Mouse (Mus musculus): ENCODE data around the gene Hip1.
A peak's percentile ranks its signal among the peaks of the same experiment; 100 is the strongest.
"Not testable (repeated sequence)": the region's sequence is repeated elsewhere in the genome, so short reads cannot be mapped to it uniquely, and the experiment has no call there.

Hip1 gene

GRCm38 (mm10) chr5:135488881-135489694 lies 55.8 kb downstream of the Hip1 start:
- peak; percentile 62 to 67 for DNase-seq

- DNase-seq, result no peak
Observed at GRCm38 (mm10) chr5:135488222-135488880, 56.6 kb downstream of the Hip1 start.

- DNase-seq, result no peak
Observed at GRCm38 (mm10) chr5:135485289-135485688, 59.6 kb downstream of the Hip1 start.

- not testable (repeated sequence) for DNase-seq
Observed at GRCm38 (mm10) chr5:135483865-135484264, 61.1 kb downstream of the Hip1 start.

GRCm38 (mm10) chr5:135478877-135479600 lies 65.9 kb downstream of the Hip1 start:
- DNase-seq, result no peak

- DNase-seq, result no peak
Observed at GRCm38 (mm10) chr5:135476199-135476598, 68.7 kb downstream of the Hip1 start.

- no peak for DNase-seq
Observed at GRCm38 (mm10) chr5:135472405-135472804, 72.5 kb downstream of the Hip1 start.

GRCm38 (mm10) chr5:135471747-135472146 lies 73.2 kb downstream of the Hip1 start:
- no peak for DNase-seq

- DNase-seq, result no peak
Observed at GRCm38 (mm10) chr5:135468280-135468679, 76.6 kb downstream of the Hip1 start.

- DNase-seq, result no peak
Observed at GRCm38 (mm10) chr5:135465833-135466291, 79.1 kb downstream of the Hip1 start.

- DNase-seq, result no peak
Observed at GRCm38 (mm10) chr5:135463380-135463779, 81.5 kb downstream of the Hip1 start.

- DNase-seq, result no peak
Observed at GRCm38 (mm10) chr5:135460833-135461173, 84.1 kb downstream of the Hip1 start.

- peak; percentile 64 to 78 for DNase-seq
Observed at GRCm38 (mm10) chr5:135460152-135460832, 84.6 kb downstream of the Hip1 start.

GRCm38 (mm10) chr5:135459486-135459885 lies 85.4 kb downstream of the Hip1 start:
- peak in 1 of 2 experiments; percentile 48 for DNase-seq

- DNase-seq, result no peak
Observed at GRCm38 (mm10) chr5:135457961-135458360, 87.0 kb downstream of the Hip1 start.

- DNase-seq, result no peak
Observed at GRCm38 (mm10) chr5:135456515-135456914, 88.4 kb downstream of the Hip1 start.

GRCm38 (mm10) chr5:135454256-135454655 lies 90.7 kb downstream of the Hip1 start:
- no peak for DNase-seq

- not testable (repeated sequence) for DNase-seq
Observed at GRCm38 (mm10) chr5:135451559-135451958, 93.4 kb downstream of the Hip1 start.

- no peak for DNase-seq
Observed at GRCm38 (mm10) chr5:135451100-135451499, 93.8 kb downstream of the Hip1 start.

GRCm38 (mm10) chr5:135445755-135446154 lies 99.2 kb downstream of the Hip1 start:
- no peak for DNase-seq

- peak; percentile 14 to 16 for DNase-seq
Observed at GRCm38 (mm10) chr5:135442430-135442829, 102.5 kb downstream of the Hip1 start.

- no peak for DNase-seq
Observed at GRCm38 (mm10) chr5:135435039-135435438, 109.9 kb downstream of the Hip1 start.

- no peak for DNase-seq
Observed at GRCm38 (mm10) chr5:135433861-135434260, 111.1 kb downstream of the Hip1 start.

Measured in kidney, adult 8-10 months (tissue).